Mouse (Mus musculus): ENCODE data around the gene Cers3. TPM values are rescaled to one million over a fixed set of nuclear protein-coding genes. Genes with fewer than 3 reads are reported as not detected.

Cers3 gene
- total RNA-seq, 1 experiment = 0.31 TPM

- H3K4me3 ChIP-seq (ENCODE audit: insufficient read depth in 1 of 2, low read depth in 1 of 2, low read length in 2 of 2, poor library complexity in 1 of 2, severe bottlenecking in 1 of 2) = no peak overlapping the region
- TF ChIP-seq CHD2 (IDR thresholded peaks at IDR 0.05; ENCODE audit: low read depth, low read length) (no peak), ZNF384 (IDR thresholded peaks at IDR 0.05; ENCODE audit: low read depth, low read length) (no peak), MAFK (IDR thresholded peaks at IDR 0.05; ENCODE audit: insufficient read depth, low read depth, low read length) (no peak), HCFC1 (IDR thresholded peaks at IDR 0.05; ENCODE audit: borderline replicate concordance, insufficient read depth, low read length) (no peak), ZC3H11A (IDR thresholded peaks at IDR 0.05; ENCODE audit: borderline replicate concordance, low read depth, low read length) (no peak)
- no peaks in the 10 kb centered on the region for H3K36me3 ChIP-seq (ENCODE audit: control insufficient read depth, insufficient read depth, low read length, poor library complexity, severe bottlenecking)
- H3K4me1 ChIP-seq (ENCODE audit: control insufficient read depth in 2 of 2, insufficient read depth in 2 of 2, low read length in 2 of 2, poor library complexity in 1 of 2) = no peaks in the 10 kb centered on the region
- no peak overlapping the region for H3K27ac ChIP-seq (ENCODE audit: insufficient read depth, low read depth, low read length, poor library complexity, severe bottlenecking)
- no peaks in the 10 kb centered on the region for H3K9me3 ChIP-seq (ENCODE audit: control insufficient read depth, insufficient read depth, low read depth, low read length)
- DNase-seq (ENCODE audit: low read depth, low spot score) = no peak
- in situ Hi-C loops (cut with MboI; ENCODE audit: low sequenced_read_pairs in 2 of 2, unreplicated experiment in 2 of 2) = no loop called here
- no peak overlapping the region for H3K9ac ChIP-seq (ENCODE audit: insufficient read depth, low read depth, low read length, poor library complexity, severe bottlenecking)
These were observed 18.8 kb upstream of the Cers3 start for GRCm38 (mm10) chr7:66724514-66724913.

- no peak for DNase-seq (ENCODE audit: low read depth, low spot score)
- Histone ChIP-seq H3K4me1 (ENCODE audit: control insufficient read depth in 2 of 2, insufficient read depth in 2 of 2, low read length in 2 of 2, poor library complexity in 1 of 2) (no peaks in the 10 kb centered on the region), H3K36me3 (ENCODE audit: control insufficient read depth, insufficient read depth, low read length, poor library complexity, severe bottlenecking) (no peaks in the 10 kb centered on the region), H3K27ac (ENCODE audit: insufficient read depth, low read depth, low read length, poor library complexity, severe bottlenecking) (no peak overlapping the region), H3K4me3 (ENCODE audit: insufficient read depth in 1 of 2, low read depth in 1 of 2, low read length in 2 of 2, poor library complexity in 1 of 2, severe bottlenecking in 1 of 2) (no peak overlapping the region), H3K9ac (ENCODE audit: insufficient read depth, low read depth, low read length, poor library complexity, severe bottlenecking) (no peak overlapping the region), H3K9me3 (ENCODE audit: control insufficient read depth, insufficient read depth, low read depth, low read length) (no peaks in the 10 kb centered on the region)
- in situ Hi-C loops (cut with MboI; ENCODE audit: low sequenced_read_pairs in 2 of 2, unreplicated experiment in 2 of 2) = no loop called here
- no peak for TF ChIP-seq ZNF384 (IDR thresholded peaks at IDR 0.05; ENCODE audit: low read depth, low read length)
These were observed 18.4 kb upstream of the Cers3 start for GRCm38 (mm10) chr7:66724954-66725353.

- Histone ChIP-seq H3K27ac (ENCODE audit: insufficient read depth, low read depth, low read length, poor library complexity, severe bottlenecking) (no peak overlapping the region), H3K4me3 (ENCODE audit: insufficient read depth in 1 of 2, low read depth in 1 of 2, low read length in 2 of 2, poor library complexity in 1 of 2, severe bottlenecking in 1 of 2) (no peak overlapping the region), H3K9me3 (ENCODE audit: control insufficient read depth, insufficient read depth, low read depth, low read length) (no peaks in the 10 kb centered on the region), H3K4me1 (ENCODE audit: control insufficient read depth in 2 of 2, insufficient read depth in 2 of 2, low read length in 2 of 2, poor library complexity in 1 of 2) (no peaks in the 10 kb centered on the region), H3K36me3 (ENCODE audit: control insufficient read depth, insufficient read depth, low read length, poor library complexity, severe bottlenecking) (no peaks in the 10 kb centered on the region), H3K9ac (ENCODE audit: insufficient read depth, low read depth, low read length, poor library complexity, severe bottlenecking) (no peak overlapping the region)
- no peak for TF ChIP-seq MAFK (IDR thresholded peaks at IDR 0.05; ENCODE audit: insufficient read depth, low read depth, low read length)
- no peak for TF ChIP-seq ZC3H11A (IDR thresholded peaks at IDR 0.05; ENCODE audit: borderline replicate concordance, low read depth, low read length)
- TF ChIP-seq HCFC1 (IDR thresholded peaks at IDR 0.05; ENCODE audit: borderline replicate concordance, insufficient read depth, low read length) = no peak
- TF ChIP-seq ZNF384 (IDR thresholded peaks at IDR 0.05; ENCODE audit: low read depth, low read length) = no peak
- TF ChIP-seq CHD2 (IDR thresholded peaks at IDR 0.05; ENCODE audit: low read depth, low read length) = no peak
- DNase-seq (ENCODE audit: low read depth, low spot score) = no peak
- in situ Hi-C loops (cut with MboI; ENCODE audit: low sequenced_read_pairs in 2 of 2, unreplicated experiment in 2 of 2) = no loop called here
These were observed 15.2 kb upstream of the Cers3 start for GRCm38 (mm10) chr7:66728072-66728471.

GRCm38 (mm10) chr7:66729232-66729631 is 14.1 kb upstream of the Cers3 start:
- H3K9ac ChIP-seq (ENCODE audit: insufficient read depth, low read depth, low read length, poor library complexity, severe bottlenecking) = no peak overlapping the region
- no peak for DNase-seq (ENCODE audit: low read depth, low spot score)
- no peak for TF ChIP-seq ZNF384 (IDR thresholded peaks at IDR 0.05; ENCODE audit: low read depth, low read length)
- no peak for TF ChIP-seq HCFC1 (IDR thresholded peaks at IDR 0.05; ENCODE audit: borderline replicate concordance, insufficient read depth, low read length)
- TF ChIP-seq MAFK (IDR thresholded peaks at IDR 0.05; ENCODE audit: insufficient read depth, low read depth, low read length) = no peak
- H3K9me3 ChIP-seq (ENCODE audit: control insufficient read depth, insufficient read depth, low read depth, low read length) = no peaks in the 10 kb centered on the region
- H3K27ac ChIP-seq (ENCODE audit: insufficient read depth, low read depth, low read length, poor library complexity, severe bottlenecking) = no peak overlapping the region
- in situ Hi-C loops (cut with MboI; ENCODE audit: low sequenced_read_pairs in 2 of 2, unreplicated experiment in 2 of 2) = no loop called here
- no peaks in the 10 kb centered on the region for H3K4me1 ChIP-seq (ENCODE audit: control insufficient read depth in 2 of 2, insufficient read depth in 2 of 2, low read length in 2 of 2, poor library complexity in 1 of 2)
- no peak overlapping the region for H3K4me3 ChIP-seq (ENCODE audit: insufficient read depth in 1 of 2, low read depth in 1 of 2, low read length in 2 of 2, poor library complexity in 1 of 2, severe bottlenecking in 1 of 2)
- H3K36me3 ChIP-seq (ENCODE audit: control insufficient read depth, insufficient read depth, low read length, poor library complexity, severe bottlenecking) = no peaks in the 10 kb centered on the region

- TF ChIP-seq ZC3H11A (IDR thresholded peaks at IDR 0.05; ENCODE audit: borderline replicate concordance, low read depth, low read length) = no peak
- no peak for TF ChIP-seq HCFC1 (IDR thresholded peaks at IDR 0.05; ENCODE audit: borderline replicate concordance, insufficient read depth, low read length)
- no peak for TF ChIP-seq MAFK (IDR thresholded peaks at IDR 0.05; ENCODE audit: insufficient read depth, low read depth, low read length)
- TF ChIP-seq CHD2 (IDR thresholded peaks at IDR 0.05; ENCODE audit: low read depth, low read length) = no peak
- TF ChIP-seq ZNF384 (IDR thresholded peaks at IDR 0.05; ENCODE audit: low read depth, low read length) = no peak
- no peak overlapping the region for H3K9ac ChIP-seq (ENCODE audit: insufficient read depth, low read depth, low read length, poor library complexity, severe bottlenecking)
- in situ Hi-C loops (cut with MboI; ENCODE audit: low sequenced_read_pairs in 2 of 2, unreplicated experiment in 2 of 2) = no loop called here
- DNase-seq (ENCODE audit: low read depth, low spot score) = no peak
- H3K27ac ChIP-seq (ENCODE audit: insufficient read depth, low read depth, low read length, poor library complexity, severe bottlenecking) = no peak overlapping the region
- no peak overlapping the region for H3K4me3 ChIP-seq (ENCODE audit: insufficient read depth in 1 of 2, low read depth in 1 of 2, low read length in 2 of 2, poor library complexity in 1 of 2, severe bottlenecking in 1 of 2)
- no peaks in the 10 kb centered on the region for H3K9me3 ChIP-seq (ENCODE audit: control insufficient read depth, insufficient read depth, low read depth, low read length)
- H3K36me3 ChIP-seq (ENCODE audit: control insufficient read depth, insufficient read depth, low read length, poor library complexity, severe bottlenecking) = no peaks in the 10 kb centered on the region
- no peaks in the 10 kb centered on the region for H3K4me1 ChIP-seq (ENCODE audit: control insufficient read depth in 2 of 2, insufficient read depth in 2 of 2, low read length in 2 of 2, poor library complexity in 1 of 2)
These were observed 9.9 kb upstream of the Cers3 start for GRCm38 (mm10) chr7:66733431-66733830.
